In genomic region chr7:45190186-45190585, GRCm38 (mm10) we compare ENCODE assay signal across 1 mouse cellular context.
TF ChIP-seq lines count a peak whose summit lies in the region.

No protein-coding gene starts in this region.

TF ChIP-seq in MEL, 35 proteins besides CTCF, POLR2A, EP300 and RAD21 (continued from another document):
- TF ChIP-seq MYB (IDR thresholded peaks at IDR 0.05; ENCODE audit: low read depth, low read length) (0 out of 2 replicates have a peak, but pooled peaks have one; percentile 34), MYC (IDR thresholded peaks at IDR 0.05; ENCODE audit: low read depth, low read length) (0 out of 2 replicates have a peak, but pooled peaks have one; percentile 46), USF1 (IDR thresholded peaks at IDR 0.05; ENCODE audit: low read depth, low read length) (no peak), ZC3H11A (IDR thresholded peaks at IDR 0.05; ENCODE audit: low read depth, low read length) (no peak)
